Mouse (Mus musculus) kidney, adult 2 months (tissue): Measurements from ENCODE around the gene Ofd1.

ENCODE experiments used
- CTCF ChIP-seq: fragments of 200-500 bp; conservative IDR thresholded peaks from 2 replicates; pipeline ENCODE4 v1.5.1; 2011; ENCODE audit warnings: low read depth, mild to moderate bottlenecking, control low read depth, low read length, moderate library complexity, mixed read lengths; ENCODE audit not compliant: insufficient read depth, insufficient read length
- POLR2A ChIP-seq: fragments of 200-500 bp; IDR thresholded peaks from one replicate; pipeline ENCODE4 v1.6.1; 2011; ENCODE audit warnings: low read depth, low read length, control low read depth

GRCm38 (mm10) chrX:166477393-166477792 lies 36.9 kb upstream of the Ofd1 start:
- TF ChIP-seq CTCF (no peak), POLR2A (no peak)
